ENCODE assay signal across 15 mouse cellular contexts in the genomic region with DNA sequence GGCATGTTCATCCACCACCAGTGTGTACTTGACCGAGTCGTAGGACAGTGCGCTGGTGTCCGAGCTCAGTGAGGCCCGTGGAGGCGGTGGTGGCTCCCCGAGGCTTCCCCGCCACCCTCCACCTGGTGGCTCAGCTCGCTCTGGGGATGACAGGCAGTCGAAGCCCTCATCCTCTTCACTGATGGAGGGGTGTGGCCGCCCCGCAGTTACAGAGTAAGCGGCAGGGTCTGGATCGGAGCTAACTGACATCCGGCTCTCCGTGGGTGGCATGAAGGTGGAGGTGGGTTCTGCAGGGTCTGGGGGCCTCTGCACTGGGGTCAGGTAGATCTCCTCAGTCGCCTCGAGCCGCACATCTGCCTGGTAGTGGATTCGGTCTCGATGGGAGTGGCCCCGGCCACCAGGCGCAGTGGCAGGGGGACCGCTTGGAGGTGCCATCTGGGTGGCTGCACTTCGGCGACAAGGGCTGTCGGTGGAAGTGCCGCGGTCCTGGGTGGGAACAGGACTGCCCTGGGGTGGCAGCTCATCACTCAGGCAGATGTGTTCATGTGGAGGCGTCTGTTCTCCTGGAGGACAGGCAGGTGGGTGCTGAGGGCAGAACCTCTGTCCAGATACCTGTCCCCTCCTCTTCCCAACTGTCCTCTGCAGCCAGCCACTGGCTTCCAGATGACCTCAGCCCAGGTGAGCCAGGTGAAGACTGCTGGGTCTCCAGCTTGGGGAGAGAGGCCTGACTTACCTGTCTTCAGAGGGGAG. TPM values are rescaled to one million over a fixed set of nuclear protein-coding genes. Genes with fewer than 3 reads are reported as not detected.
A peak's percentile ranks its signal among the peaks of the same experiment; 100 is the strongest.
DNase-seq lines count a peak whose midpoint lies in the region; ATAC-seq and TF ChIP-seq lines count a peak whose summit lies in the region.
"Had no signal": no experiment of that assay in that cellular context is flagged by ENCODE, and none has a peak within 500 bp of the region (broad histone marks: within the 10 kb centered on the region; RNA-seq: fewer than 3 reads in every experiment).

No protein-coding gene starts in this region.

- intact Hi-C loops in gastrocnemius, postnatal 36 days (cut with DNase I) = no loop called here

- no peak for TF ChIP-seq CTCF in E14TG2a.4 (conservative IDR thresholded peaks at IDR 0.05; ENCODE audit: low read length)
- no peak for TF ChIP-seq CTCF in cortical plate, adult 2 months (IDR thresholded peaks at IDR 0.05; ENCODE audit: extremely low read depth, insufficient read depth, low read length)

- WGBS in hindbrain, embryonic 10.5 days = 94% methylated on average over 30 of the region's 30 CpGs
- WGBS in hindbrain, embryonic 11.5 days = 91% methylated on average over 28 of the region's 30 CpGs
- 93% methylated on average over 30 of the region's 30 CpGs for WGBS in hindbrain, embryonic 15.5 days

- H3K27ac ChIP-seq in hindbrain, embryonic 10.5 days = peak overlapping the region; percentile 90; the same call in 1 of the 2 replicates
- H3K27ac ChIP-seq in hindbrain, embryonic 11.5 days (ENCODE audit: low read depth, low read length) = no peak overlapping the region
- H3K27ac ChIP-seq in cortical plate, adult 2 months (ENCODE audit: insufficient read depth, low read length) = peak overlapping the region; percentile 95
- no peak overlapping the region for H3K27ac ChIP-seq in hindbrain, embryonic 15.5 days (replicated peaks)
- H3K27ac ChIP-seq: heart, embryonic 13.5 days; limb, embryonic 15.5 days had no signal

- peak overlapping the region; percentile 88; the same call in 1 of the 2 replicates for H3K4me3 ChIP-seq in hindbrain, embryonic 10.5 days
- no peak overlapping the region for H3K4me3 ChIP-seq in hindbrain, embryonic 11.5 days (ENCODE audit: low read depth, low read length)
- H3K4me3 ChIP-seq in E14TG2a.4 (replicated peaks; ENCODE audit: low read length) = peak overlapping the region; percentile 32; the same call in 1 of the 2 replicates
- peak overlapping the region; percentile 88 for H3K4me3 ChIP-seq in cortical plate, adult 2 months (ENCODE audit: insufficient read depth, low read length)
- no peak overlapping the region for H3K4me3 ChIP-seq in hindbrain, embryonic 15.5 days
- H3K4me3 ChIP-seq: heart, embryonic 13.5 days; limb, embryonic 15.5 days had no signal

- no peak overlapping the region for H3K9ac ChIP-seq in hindbrain, embryonic 11.5 days (ENCODE audit: low read depth, low read length)
- no peak overlapping the region for H3K9ac ChIP-seq in hindbrain, embryonic 15.5 days
- H3K9ac ChIP-seq: limb, embryonic 15.5 days had no signal

- DNase-seq in hindbrain, embryonic 10.5 days (ENCODE audit: low spot score) = no peak
- no peak for DNase-seq in hindbrain, embryonic 11.5 days (ENCODE audit: low spot score)
- no peak for DNase-seq in gastrocnemius, postnatal 36 days
- DNase-seq in kidney, adult 18-20 months = no peak
- DNase-seq: heart, postnatal 4 days; kidney, adult 11 months; kidney, postnatal 25 days; lung, postnatal 10 days had no signal

- peaks cover 63% of the 10 kb centered on the region for H3K36me3 ChIP-seq in hindbrain, embryonic 10.5 days
- peaks cover 19% of the 10 kb centered on the region for H3K36me3 ChIP-seq in hindbrain, embryonic 11.5 days (ENCODE audit: control insufficient read depth, insufficient read depth, low read length)
- peaks cover 51% of the 10 kb centered on the region for H3K36me3 ChIP-seq in E14TG2a.4 (ENCODE audit: insufficient read depth, low read length)
- peaks cover 53% of the 10 kb centered on the region for H3K36me3 ChIP-seq in hindbrain, embryonic 15.5 days

- no peak overlapping the region for H3K4me2 ChIP-seq in hindbrain, embryonic 11.5 days (replicated peaks; ENCODE audit: low read depth, low read length)
- peak overlapping the region; percentile 90 for H3K4me2 ChIP-seq in hindbrain, embryonic 15.5 days
- H3K4me2 ChIP-seq: heart, embryonic 13.5 days had no signal

- no peaks in the 10 kb centered on the region; the same call in 1 of the 2 replicates for H3K27me3 ChIP-seq in hindbrain, embryonic 10.5 days (ENCODE audit: insufficient read depth, poor library complexity, severe bottlenecking)
- H3K27me3 ChIP-seq in hindbrain, embryonic 11.5 days (ENCODE audit: control insufficient read depth, insufficient read depth, low read length) = no peaks in the 10 kb centered on the region
- peaks cover 27% of the 10 kb centered on the region for H3K27me3 ChIP-seq in E14TG2a.4 (ENCODE audit: insufficient read depth, low read length)
- no peaks in the 10 kb centered on the region for H3K27me3 ChIP-seq in hindbrain, embryonic 15.5 days
- H3K27me3 ChIP-seq: limb, embryonic 15.5 days had no signal

- H3K4me1 ChIP-seq in hindbrain, embryonic 10.5 days (replicated peaks) = peaks cover 62% of the 10 kb centered on the region
- H3K4me1 ChIP-seq in hindbrain, embryonic 11.5 days (replicated peaks; ENCODE audit: control insufficient read depth, insufficient read depth, low read length) = peaks cover 23% of the 10 kb centered on the region
- peaks cover 59% of the 10 kb centered on the region for H3K4me1 ChIP-seq in E14TG2a.4 (replicated peaks; ENCODE audit: low read depth, low read length)
- H3K4me1 ChIP-seq in cortical plate, adult 2 months (ENCODE audit: control insufficient read depth, insufficient read depth, low read length) = peaks cover 10% of the 10 kb centered on the region; the same call in 1 of the 2 replicates
- H3K4me1 ChIP-seq in hindbrain, embryonic 15.5 days (replicated peaks) = peaks cover 47% of the 10 kb centered on the region

- H3K9me3 ChIP-seq in hindbrain, embryonic 10.5 days = no peaks in the 10 kb centered on the region
- H3K9me3 ChIP-seq in hindbrain, embryonic 11.5 days (ENCODE audit: control insufficient read depth, low read length) = no peaks in the 10 kb centered on the region
- H3K9me3 ChIP-seq in E14TG2a.4 (ENCODE audit: low read length) = no peaks in the 10 kb centered on the region
- no peaks in the 10 kb centered on the region for H3K9me3 ChIP-seq in hindbrain, embryonic 15.5 days
- H3K9me3 ChIP-seq: G1E; heart, embryonic 13.5 days; limb, embryonic 15.5 days had no signal

- no peak for TF ChIP-seq POLR2A in cortical plate, adult 2 months (IDR thresholded peaks at IDR 0.05; ENCODE audit: extremely low read depth, insufficient read depth, low read length)

- no peak for ATAC-seq in hindbrain, embryonic 11.5 days (ENCODE audit: low FRiP score)
- no peak for ATAC-seq in hindbrain, embryonic 15.5 days (ENCODE audit: low FRiP score, low read depth)

RNA-seq across cellular contexts. Expression of gene 1700029I15Rik, which starts 4.7 kb away (rescaled TPM):
- polyA plus RNA-seq in hindbrain, embryonic 10.5 days (2016; fragmentation: Nextera tagmentation; extraction: Ambion mirVana) = 3.3 and 4.3 TPM in 2 replicates
- 2.4 and 3.3 TPM in 2 replicates for polyA plus RNA-seq in hindbrain, embryonic 11.5 days (2014; fragmentation: Nextera tagmentation; extraction: Ambion mirVana)
- polyA plus RNA-seq in cortical plate, adult 2 months (2012; rRNA removed) = 4.2 and 4.4 TPM in 2 replicates
- polyA plus RNA-seq in hindbrain, embryonic 15.5 days (2015; fragmentation: Nextera tagmentation; extraction: Ambion mirVana) = 7.8 and 8.8 TPM in 2 replicates
- total RNA-seq in gastrocnemius, postnatal 36 days (2021) = under 1 TPM; 0.81 to 0.99 TPM

RNA-seq across cellular contexts. Expression of gene Large2, which starts 12.3 kb away (rescaled TPM):
- polyA plus RNA-seq in hindbrain, embryonic 10.5 days (2016; fragmentation: Nextera tagmentation; extraction: Ambion mirVana) = 7.8 and 12.5 TPM in 2 replicates
- 4.0 and 4.7 TPM in 2 replicates for polyA plus RNA-seq in hindbrain, embryonic 11.5 days (2014; fragmentation: Nextera tagmentation; extraction: Ambion mirVana)
- polyA plus RNA-seq in cortical plate, adult 2 months (2012; rRNA removed) = 0.31 and 0.59 TPM in 2 replicates
- 1.5 TPM in 2 replicates for polyA plus RNA-seq in hindbrain, embryonic 15.5 days (2015; fragmentation: Nextera tagmentation; extraction: Ambion mirVana)
- total RNA-seq in gastrocnemius, postnatal 36 days (2021) = under 1 TPM; 0.52 to 0.84 TPM
- total RNA-seq: megakaryocyte, adult 5-6 weeks had no signal
- polyA plus RNA-seq: G1E had no signal

RNA-seq across cellular contexts. Expression of gene Pex16, which starts 12.5 kb away (rescaled TPM):
- 26.0 and 30.1 TPM in 2 replicates for polyA plus RNA-seq in hindbrain, embryonic 10.5 days (2016; fragmentation: Nextera tagmentation; extraction: Ambion mirVana)
- 18.4 and 20.8 TPM in 2 replicates for polyA plus RNA-seq in hindbrain, embryonic 11.5 days (2014; fragmentation: Nextera tagmentation; extraction: Ambion mirVana)
- 45.5 and 50.3 TPM in 2 replicates for polyA plus RNA-seq in cortical plate, adult 2 months (2012; rRNA removed)
- 37.3 and 40.1 TPM in 2 replicates for polyA plus RNA-seq in hindbrain, embryonic 15.5 days (2015; fragmentation: Nextera tagmentation; extraction: Ambion mirVana)
- total RNA-seq in gastrocnemius, postnatal 36 days (2021) = 10 to 100 TPM; 14.1 to 23.0 TPM

RNA-seq across cellular contexts. Expression of gene Mapk8ip1, which starts 14.1 kb away (rescaled TPM):
- 55.0 and 75.5 TPM in 2 replicates for polyA plus RNA-seq in hindbrain, embryonic 10.5 days (2016; fragmentation: Nextera tagmentation; extraction: Ambion mirVana)
- 33.3 and 39.0 TPM in 2 replicates for polyA plus RNA-seq in hindbrain, embryonic 11.5 days (2014; fragmentation: Nextera tagmentation; extraction: Ambion mirVana)
- 320 and 321 TPM in 2 replicates for polyA plus RNA-seq in cortical plate, adult 2 months (2012; rRNA removed)
- polyA plus RNA-seq in hindbrain, embryonic 15.5 days (2015; fragmentation: Nextera tagmentation; extraction: Ambion mirVana) = 162 and 178 TPM in 2 replicates
- total RNA-seq in gastrocnemius, postnatal 36 days (2021) = 1 to 10 TPM; 6.9 to 7.2 TPM

RNA-seq across cellular contexts. Expression of gene Cry2, which starts 46.8 kb away (rescaled TPM):
- polyA plus RNA-seq in hindbrain, embryonic 10.5 days (2016; fragmentation: Nextera tagmentation; extraction: Ambion mirVana) = 26.0 and 31.7 TPM in 2 replicates
- polyA plus RNA-seq in hindbrain, embryonic 11.5 days (2014; fragmentation: Nextera tagmentation; extraction: Ambion mirVana) = 21.5 and 22.1 TPM in 2 replicates
- polyA plus RNA-seq in cortical plate, adult 2 months (2012; rRNA removed) = 99.9 and 108 TPM in 2 replicates
- 41.1 and 47.9 TPM in 2 replicates for polyA plus RNA-seq in hindbrain, embryonic 15.5 days (2015; fragmentation: Nextera tagmentation; extraction: Ambion mirVana)
- total RNA-seq in gastrocnemius, postnatal 36 days (2021) = 10 to 100 TPM; 16.9 to 21.9 TPM

Comparison
In these comparisons a context has a peak if more than half of its experiments do, and no peak if none do; other contexts are left out.
1. H3K27ac ChIP-seq: peak in hindbrain, embryonic 10.5 days (single experiment) and cortical plate, adult 2 months (single experiment); none in hindbrain, embryonic 11.5 days (single experiment) and hindbrain, embryonic 15.5 days (single experiment).
2. H3K4me3 ChIP-seq: peak in hindbrain, embryonic 10.5 days (single experiment), E14TG2a.4 (single experiment) and cortical plate, adult 2 months (single experiment); none in hindbrain, embryonic 11.5 days (single experiment) and hindbrain, embryonic 15.5 days (single experiment).